Mouse (Mus musculus) neural tube, postnatal 0 days (tissue): ENCODE data around the gene Gm10130. TPM values are rescaled to one million over a fixed set of nuclear protein-coding genes. Genes with fewer than 3 reads are reported as not detected.

Experiments
- polyA plus RNA-seq: library from polyadenylated mRNA; unstranded; fragments of >200 nt; fragmentation: Nextera tagmentation; extraction: Ambion mirVana; gene quantifications from 2 replicates; pipeline ENCODE4 v1.2.1, GENCODE M21; 2015

The Gm10130 gene
- polyA plus RNA-seq, result 1.6 and 2.4 TPM in 2 replicates

DNA sequence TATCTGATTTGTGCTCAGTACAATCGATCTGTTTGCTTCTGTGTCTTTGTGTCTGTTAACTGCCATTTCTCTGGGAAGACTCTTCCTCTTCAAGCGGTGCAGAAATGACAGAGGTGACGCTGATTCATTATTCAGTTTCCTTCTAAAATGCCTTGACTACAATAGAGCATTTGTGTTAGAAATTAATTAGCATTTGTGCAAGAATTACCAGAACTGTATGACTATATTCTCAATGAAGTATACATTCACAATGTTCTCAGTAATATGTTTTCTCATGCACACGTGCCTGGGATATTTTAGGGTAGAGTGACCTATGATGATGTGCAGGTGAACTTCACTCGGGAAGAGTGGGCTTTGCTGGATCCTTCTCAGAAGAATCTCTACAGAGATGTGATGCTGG, at the start of gene Gm10130:
Gene Gm10130 (plus strand): TSS at position 301 of the 400 bp plus-strand sequence.

DNA sequence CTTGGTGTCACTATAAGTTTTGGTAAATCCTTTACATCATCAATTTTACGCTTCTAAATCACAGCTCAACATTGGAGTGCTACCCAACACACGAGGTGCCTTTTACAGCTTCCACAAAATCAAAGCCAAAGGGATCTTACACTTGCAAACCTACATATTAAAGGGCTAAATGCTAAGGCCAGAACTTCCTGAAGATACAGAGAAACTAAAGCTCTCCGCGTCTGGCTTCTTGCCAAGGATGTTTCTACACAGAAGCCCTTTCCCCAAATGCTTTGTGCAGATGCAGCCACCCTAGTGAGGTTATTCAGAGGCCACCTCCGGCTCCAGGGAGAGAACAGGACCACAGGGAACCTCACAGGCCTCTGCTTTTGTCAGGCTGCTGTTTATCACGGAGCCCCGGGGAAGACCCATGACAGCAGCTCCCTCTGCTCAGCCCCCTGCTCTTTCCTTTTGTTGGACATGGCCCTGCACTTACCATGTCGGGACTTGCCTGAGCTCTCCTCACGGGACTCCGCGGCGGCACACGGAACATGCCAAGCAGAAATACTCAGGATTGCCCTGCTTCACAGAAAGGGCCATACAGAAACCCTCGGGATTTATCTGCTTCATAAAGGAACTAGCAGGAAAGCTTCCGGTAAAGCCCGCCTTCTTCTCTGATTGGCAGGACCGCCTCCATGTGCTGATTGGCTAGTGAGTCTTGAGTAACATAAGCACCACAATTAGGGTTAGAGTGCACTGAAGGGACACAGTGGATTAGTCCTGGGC, 38.8 kb downstream of the Gm10130 start, which contains the start of gene 3300002I08Rik:
Gene 3300002I08Rik (minus strand): TSS at position 653 of the 765 bp plus-strand sequence.

Other genes with a start within 250 kb of the Gm10130 start
- 8.7 and 9.4 TPM in 2 replicates for gene Zfp120, start 187.0 kb upstream of the Gm10130 start, polyA plus RNA-seq
- not detected in 2 replicates for gene Gm10770, start 144.0 kb upstream of the Gm10130 start, polyA plus RNA-seq
- gene Gm14139, start 141.9 kb upstream of the Gm10130 start, polyA plus RNA-seq, result not detected in 2 replicates
- 7.4 and 8.6 TPM in 2 replicates for gene Zfp937, start 105.6 kb upstream of the Gm10130 start, polyA plus RNA-seq
- gene Gm21994, start 68.1 kb upstream of the Gm10130 start, polyA plus RNA-seq, result 3.1 and 4.0 TPM in 2 replicates
- gene Gm14124, start 66.2 kb upstream of the Gm10130 start, polyA plus RNA-seq, result 0.10 TPM in 1 of 2 replicates, not detected in the other
- gene 3300002I08Rik, start 39.1 kb downstream of the Gm10130 start, polyA plus RNA-seq, result 14.1 and 14.3 TPM in 2 replicates
- 6.0 and 6.3 TPM in 2 replicates for gene Zfp442, start 127.8 kb downstream of the Gm10130 start, polyA plus RNA-seq
- 0.08 and 0.12 TPM in 2 replicates for gene Zfp345, start 161.4 kb downstream of the Gm10130 start, polyA plus RNA-seq
- 0.31 and 0.56 TPM in 2 replicates for gene Cst7, start 246.7 kb downstream of the Gm10130 start, polyA plus RNA-seq